Mouse (Mus musculus) lung, embryonic 16.5 days (tissue): ENCODE measurements around the gene Cop1. TPM values are rescaled to one million over a fixed set of nuclear protein-coding genes. Genes with fewer than 3 reads are reported as not detected.
"Not testable (repeated sequence)": the region's sequence is repeated elsewhere in the genome, so short reads cannot be mapped to it uniquely, and the experiment has no call there.

Experiments used
- ATAC-seq: fragments of 200-750 bp; cut with Nextera tagmentation; 2 replicates; pipeline ENCODE4 v1.8.0; 2017; ENCODE audit warnings: low read depth, mild to moderate bottlenecking, moderate library complexity
- H3K27ac ChIP-seq: fragments of 300-500 bp; sonication (generic); 2 replicates; pipeline ENCODE4 v1.5.1; 2014; ENCODE audit warnings: mild to moderate bottlenecking, control low read depth, low read length
- H3K27me3 ChIP-seq: fragments of 300-500 bp; sonication (generic); 2 replicates; pipeline ENCODE4 v1.6.1; 2014; ENCODE audit warnings: low read depth, low read length, mixed read lengths; ENCODE audit not compliant: control insufficient read depth, insufficient read depth
- H3K36me3 ChIP-seq: fragments of 300-500 bp; sonication (generic); 2 replicates; pipeline ENCODE4 v1.6.1; 2014; ENCODE audit warnings: low read length; ENCODE audit not compliant: control insufficient read depth, insufficient read depth
- H3K4me1 ChIP-seq: fragments of 300-500 bp; sonication (generic); replicated peaks from 2 replicates; pipeline ENCODE4 v1.6.1; 2014; ENCODE audit warnings: low read length, mixed read lengths; ENCODE audit not compliant: control insufficient read depth, insufficient read depth
- H3K4me2 ChIP-seq: fragments of 300-500 bp; sonication (generic); 2 replicates; pipeline ENCODE4 v1.6.1; 2014; ENCODE audit warnings: low read depth, low read length, control low read depth
- H3K4me3 ChIP-seq: fragments of 300-500 bp; sonication (generic); 2 replicates; pipeline ENCODE4 v1.5.1; 2014; ENCODE audit warnings: mild to moderate bottlenecking, low read length, control low read depth
- H3K9ac ChIP-seq: fragments of 300-500 bp; sonication (generic); 2 replicates; pipeline ENCODE4 v1.6.1; 2014; ENCODE audit warnings: low read length, control low read depth
- H3K9me3 ChIP-seq: fragments of 300-500 bp; sonication (generic); 2 replicates; pipeline ENCODE4 v1.6.1; 2016; ENCODE audit warnings: low read length; ENCODE audit not compliant: control insufficient read depth
- WGBS: fragments of 180-500 bp; shearing (Covaris S2); extraction: QIAGEN DNeasy Blood & Tissue Kit; methylation state at CpG from one replicate; pipeline ENCODE4 v1.1.7; 2014; 5-methylcytosine and 5-hydroxymethylcytosine counted together
- polyA plus RNA-seq: library from polyadenylated mRNA; unstranded; fragments of >200 nt; fragmentation: Nextera tagmentation; extraction: Ambion mirVana; gene quantifications from 2 replicates; pipeline ENCODE4 v1.2.1, GENCODE M21; 2015

Cop1 gene
- polyA plus RNA-seq, 1 experiment from 2014 or later, result 12.7 TPM

- peak; percentile 72 for ATAC-seq
- H3K27ac ChIP-seq, result peak overlapping the region; percentile 1; the same call in 1 of the 2 replicates
- H3K4me2 ChIP-seq, result peak overlapping the region; percentile 60
- H3K4me1 ChIP-seq, H3K27me3 ChIP-seq, H3K9me3 ChIP-seq, H3K36me3 ChIP-seq: not testable (repeated sequence)
- WGBS, result under 1% methylated on average over 27 of the region's 47 CpGs
- H3K9ac ChIP-seq, result peak overlapping the region; percentile 66
- H3K4me3 ChIP-seq, result peak overlapping the region; percentile 59
Measured at GRCm38 (mm10) chr1:159232572-159233261, 597 bp downstream of the Cop1 start.

- H3K9ac ChIP-seq, result peak overlapping the region; percentile 66
- no peaks in the 10 kb centered on the region for H3K27me3 ChIP-seq
- ATAC-seq, result no peak
- H3K4me3 ChIP-seq, result peak overlapping the region; percentile 59
- peaks cover 2% of the 10 kb centered on the region; the same call in 1 of the 2 replicates for H3K4me1 ChIP-seq
- WGBS, result 7% methylated on average over 5 of the region's 5 CpGs
- no peak overlapping the region for H3K27ac ChIP-seq
- H3K4me2 ChIP-seq, result peak overlapping the region; percentile 60
- H3K36me3 ChIP-seq, result no peaks in the 10 kb centered on the region
- no peaks in the 10 kb centered on the region for H3K9me3 ChIP-seq
Measured at GRCm38 (mm10) chr1:159233426-159233825, 1.3 kb downstream of the Cop1 start.

- no peaks in the 10 kb centered on the region for H3K36me3 ChIP-seq
- H3K9me3 ChIP-seq, result no peaks in the 10 kb centered on the region
- H3K4me1 ChIP-seq, result peaks cover 2% of the 10 kb centered on the region; the same call in 1 of the 2 replicates
- 63% methylated on average over 2 of the region's 2 CpGs for WGBS
- H3K27me3 ChIP-seq, result no peaks in the 10 kb centered on the region
- no peak overlapping the region for H3K4me2 ChIP-seq
- no peak overlapping the region for H3K4me3 ChIP-seq
- H3K9ac ChIP-seq, result no peak overlapping the region
- ATAC-seq, result no peak
- no peak overlapping the region for H3K27ac ChIP-seq
Measured at GRCm38 (mm10) chr1:159234496-159234895, 2.4 kb downstream of the Cop1 start.

- no peak overlapping the region for H3K9ac ChIP-seq
- H3K4me2 ChIP-seq, result no peak overlapping the region
- peaks cover 2% of the 10 kb centered on the region; the same call in 1 of the 2 replicates for H3K4me1 ChIP-seq
- WGBS, result 65% methylated on average over 2 of the region's 2 CpGs
- H3K27ac ChIP-seq, result no peak overlapping the region
- no peak for ATAC-seq
- H3K9me3 ChIP-seq, result no peaks in the 10 kb centered on the region
- no peaks in the 10 kb centered on the region for H3K27me3 ChIP-seq
- no peak overlapping the region for H3K4me3 ChIP-seq
- peaks cover 7% of the 10 kb centered on the region for H3K36me3 ChIP-seq
Measured at GRCm38 (mm10) chr1:159235674-159236073, 3.6 kb downstream of the Cop1 start.

GRCm38 (mm10) chr1:159238147-159238546 lies 6.0 kb downstream of the Cop1 start:
- Histone ChIP-seq H3K9me3 (no peaks in the 10 kb centered on the region), H3K36me3 (peaks cover 7% of the 10 kb centered on the region), H3K9ac (no peak overlapping the region), H3K4me3 (no peak overlapping the region), H3K4me2 (no peak overlapping the region), H3K4me1 (peaks cover 2% of the 10 kb centered on the region; the same call in 1 of the 2 replicates), H3K27ac (no peak overlapping the region), H3K27me3 (no peaks in the 10 kb centered on the region)
- WGBS, result 78% methylated on average over 6 of the region's 6 CpGs
- ATAC-seq, result no peak

GRCm38 (mm10) chr1:159250320-159250719 lies 18.2 kb downstream of the Cop1 start:
- WGBS, result 77% methylated on average over 2 of the region's 2 CpGs
- Histone ChIP-seq H3K27ac (no peak overlapping the region), H3K4me1 (no peaks in the 10 kb centered on the region), H3K9me3 (no peaks in the 10 kb centered on the region), H3K9ac (no peak overlapping the region), H3K36me3 (peaks cover 9% of the 10 kb centered on the region; the same call in 1 of the 2 replicates), H3K4me2 (no peak overlapping the region), H3K4me3 (no peak overlapping the region), H3K27me3 (no peaks in the 10 kb centered on the region)
- no peak for ATAC-seq

- Histone ChIP-seq H3K27ac (no peak overlapping the region), H3K4me3 (no peak overlapping the region), H3K4me2 (no peak overlapping the region), H3K9me3 (no peaks in the 10 kb centered on the region), H3K4me1 (no peaks in the 10 kb centered on the region), H3K9ac (no peak overlapping the region), H3K27me3 (no peaks in the 10 kb centered on the region), H3K36me3 (peaks cover 14% of the 10 kb centered on the region)
- 77% methylated on average over 2 of the region's 2 CpGs for WGBS
- no peak for ATAC-seq
Measured at GRCm38 (mm10) chr1:159253078-159253477, 21.0 kb downstream of the Cop1 start.

GRCm38 (mm10) chr1:159254906-159255685 lies 23.0 kb downstream of the Cop1 start:
- WGBS, result 80% methylated on average over 5 of the region's 5 CpGs
- Histone ChIP-seq H3K9ac (no peak overlapping the region), H3K4me3 (no peak overlapping the region), H3K27ac (no peak overlapping the region), H3K27me3 (no peaks in the 10 kb centered on the region), H3K4me2 (no peak overlapping the region), H3K4me1 (no peaks in the 10 kb centered on the region), H3K36me3 (peaks cover 14% of the 10 kb centered on the region), H3K9me3 (no peaks in the 10 kb centered on the region)
- ATAC-seq, result no peak

GRCm38 (mm10) chr1:159256543-159256942 lies 24.4 kb downstream of the Cop1 start:
- Histone ChIP-seq H3K4me1 (no peaks in the 10 kb centered on the region), H3K9me3 (no peaks in the 10 kb centered on the region), H3K27me3 (no peaks in the 10 kb centered on the region), H3K9ac (no peak overlapping the region), H3K36me3 (peaks cover 14% of the 10 kb centered on the region), H3K4me3 (no peak overlapping the region), H3K4me2 (no peak overlapping the region), H3K27ac (no peak overlapping the region)
- WGBS, result 100% methylated on average over 1 of the region's 1 CpGs
- no peak for ATAC-seq
